Comparison of ENCODE assay signal across 8 mouse cellular contexts in genomic region chr17:66112166-66112565, GRCm38 (mm10). TPM values are rescaled to one million over a fixed set of nuclear protein-coding genes. Genes with fewer than 3 reads are reported as not detected.
A peak's percentile ranks its signal among the peaks of the same experiment; 100 is the strongest.
DNase-seq lines count a peak whose midpoint lies in the region; ATAC-seq and TF ChIP-seq lines count a peak whose summit lies in the region.

No protein-coding gene starts in this region.

- peak overlapping the region; percentile 86 for H3K9ac ChIP-seq in lung, embryonic 15.5 days
- peak overlapping the region; percentile 79 for H3K9ac ChIP-seq in embryonic facial prominence, embryonic 14.5 days (ENCODE audit: low read depth, low read length)

- no peak for TF ChIP-seq CTCF in olfactory bulb, adult 2 months (IDR thresholded peaks at IDR 0.05; ENCODE audit: insufficient read depth, low read depth, low read length)

- H3K4me1 ChIP-seq in lung, embryonic 15.5 days, result peaks cover 20% of the 10 kb centered on the region
- H3K4me1 ChIP-seq in embryonic facial prominence, embryonic 14.5 days (ENCODE audit: control insufficient read depth, insufficient read depth, low read length), result peaks cover 4% of the 10 kb centered on the region
- H3K4me1 ChIP-seq in limb, embryonic 10.5 days, result peaks cover 20% of the 10 kb centered on the region
- H3K4me1 ChIP-seq in olfactory bulb, adult 2 months (ENCODE audit: control insufficient read depth, insufficient read depth, low read length), result peaks cover 11% of the 10 kb centered on the region

- H3K36me3 ChIP-seq in lung, embryonic 15.5 days, result peaks cover 35% of the 10 kb centered on the region
- H3K36me3 ChIP-seq in embryonic facial prominence, embryonic 14.5 days (ENCODE audit: control insufficient read depth, insufficient read depth, low read length), result peaks cover 35% of the 10 kb centered on the region
- H3K36me3 ChIP-seq in limb, embryonic 10.5 days, result peaks cover 36% of the 10 kb centered on the region

- peak overlapping the region; percentile 98 for H3K4me3 ChIP-seq in lung, embryonic 15.5 days
- peak overlapping the region; percentile 87 for H3K4me3 ChIP-seq in embryonic facial prominence, embryonic 14.5 days (ENCODE audit: low read depth, low read length)
- H3K4me3 ChIP-seq in limb, embryonic 10.5 days, result peak overlapping the region; percentile 88
- peak overlapping the region; percentile 8; the same call in 1 of the 2 replicates for H3K4me3 ChIP-seq in olfactory bulb, adult 2 months (ENCODE audit: insufficient read depth, low read depth, low read length)

- no peak for DNase-seq in lung, adult 18-20 months
- DNase-seq in embryonic facial prominence, embryonic 14.5 days (ENCODE audit: low spot score), result no peak
- DNase-seq in limb, embryonic 10.5 days (ENCODE audit: low spot score), result no peak
- no peak for DNase-seq in gastrocnemius, postnatal 4 days (ENCODE audit: low spot score in 2 of 2)
- no peak for DNase-seq in right cerebral cortex, postnatal 25 days

- no peak overlapping the region for H3K27ac ChIP-seq in lung, embryonic 15.5 days
- H3K27ac ChIP-seq in embryonic facial prominence, embryonic 14.5 days (replicated peaks; ENCODE audit: low read depth, low read length), result no peak overlapping the region
- peak overlapping the region; percentile 91; the same call in 1 of the 2 replicates for H3K27ac ChIP-seq in limb, embryonic 10.5 days
- H3K27ac ChIP-seq in olfactory bulb, adult 2 months (ENCODE audit: insufficient read depth, low read depth, low read length), result no peak overlapping the region

- 20% methylated on average over 4 of the region's 4 CpGs for WGBS in lung, embryonic 15.5 days
- 44% methylated on average over 4 of the region's 4 CpGs for WGBS in embryonic facial prominence, embryonic 14.5 days
- 51% methylated on average over 4 of the region's 4 CpGs for WGBS in limb, embryonic 10.5 days
- 16% methylated on average over 4 of the region's 4 CpGs for WGBS in olfactory bulb, adult 2 months

- no peaks in the 10 kb centered on the region for H3K27me3 ChIP-seq in lung, embryonic 15.5 days
- no peaks in the 10 kb centered on the region for H3K27me3 ChIP-seq in embryonic facial prominence, embryonic 14.5 days (replicated peaks; ENCODE audit: control insufficient read depth, insufficient read depth, low read length)
- no peaks in the 10 kb centered on the region for H3K27me3 ChIP-seq in limb, embryonic 10.5 days (ENCODE audit: low read depth, poor library complexity, severe bottlenecking)

- H3K9me3 ChIP-seq in lung, embryonic 15.5 days, result no peaks in the 10 kb centered on the region
- no peaks in the 10 kb centered on the region for H3K9me3 ChIP-seq in embryonic facial prominence, embryonic 14.5 days (ENCODE audit: control insufficient read depth, low read length)
- H3K9me3 ChIP-seq in limb, embryonic 10.5 days (replicated peaks), result no peaks in the 10 kb centered on the region

- ATAC-seq in lung, embryonic 15.5 days (ENCODE audit: borderline replicate concordance, extremely low read depth, low FRiP score, low TSS enrichment), result no peak
- no peak for ATAC-seq in embryonic facial prominence, embryonic 14.5 days (ENCODE audit: low read depth)
- no peak for ATAC-seq in cerebellum, adult (ENCODE audit: insufficient number of reproducible peaks, low FRiP score, low TSS enrichment)

- no peak for TF ChIP-seq POLR2A in olfactory bulb, adult 2 months (IDR thresholded peaks at IDR 0.05; ENCODE audit: insufficient read depth, low read depth, low read length)

- peak overlapping the region; percentile 68 for H3K4me2 ChIP-seq in lung, embryonic 15.5 days
- H3K4me2 ChIP-seq in embryonic facial prominence, embryonic 14.5 days (ENCODE audit: low read depth, low read length), result peak overlapping the region; percentile 54

RNA-seq across cellular contexts. Expression of gene Washc1, which starts 0.8 kb away (rescaled TPM):
- polyA plus RNA-seq in lung, embryonic 15.5 days (2015; fragmentation: Nextera tagmentation; extraction: Ambion mirVana), result 36.8 and 37.4 TPM in 2 replicates
- 35.1 and 37.6 TPM in 2 replicates for polyA plus RNA-seq in embryonic facial prominence, embryonic 14.5 days (2014; fragmentation: Nextera tagmentation; extraction: Ambion mirVana)
- polyA plus RNA-seq in limb, embryonic 10.5 days (2016; fragmentation: Nextera tagmentation; extraction: Ambion mirVana), result 34.8 and 40.4 TPM in 2 replicates
- polyA plus RNA-seq in olfactory bulb, adult 2 months (2012; ENCODE audit: insufficient read depth, insufficient read length, low replicate concordance, missing spikeins), result not detected in 2 replicates
- total RNA-seq in gastrocnemius, postnatal 4 days (2021), result 10 to 100 TPM; 26.3 to 28.7 TPM

RNA-seq across cellular contexts. Expression of gene Ndufv2, which starts 10.8 kb away (rescaled TPM):
- polyA plus RNA-seq in lung, embryonic 15.5 days (2015; fragmentation: Nextera tagmentation; extraction: Ambion mirVana), result 306 and 313 TPM in 2 replicates
- 338 and 361 TPM in 2 replicates for polyA plus RNA-seq in embryonic facial prominence, embryonic 14.5 days (2014; fragmentation: Nextera tagmentation; extraction: Ambion mirVana)
- 327 and 329 TPM in 2 replicates for polyA plus RNA-seq in limb, embryonic 10.5 days (2016; fragmentation: Nextera tagmentation; extraction: Ambion mirVana)
- polyA plus RNA-seq in olfactory bulb, adult 2 months (2012; ENCODE audit: insufficient read depth, insufficient read length, low replicate concordance, missing spikeins), result not detected in 2 replicates
- total RNA-seq in gastrocnemius, postnatal 4 days (2021), result 100 to 1,000 TPM; 447 to 482 TPM

RNA-seq across cellular contexts. Expression of gene Ddx11, which starts 11.2 kb away (rescaled TPM):
- 22.6 and 28.7 TPM in 2 replicates for polyA plus RNA-seq in lung, embryonic 15.5 days (2015; fragmentation: Nextera tagmentation; extraction: Ambion mirVana)
- polyA plus RNA-seq in embryonic facial prominence, embryonic 14.5 days (2014; fragmentation: Nextera tagmentation; extraction: Ambion mirVana), result 11.1 and 12.0 TPM in 2 replicates
- polyA plus RNA-seq in limb, embryonic 10.5 days (2016; fragmentation: Nextera tagmentation; extraction: Ambion mirVana), result 38.6 and 41.6 TPM in 2 replicates
- not detected in 2 replicates for polyA plus RNA-seq in olfactory bulb, adult 2 months (2012; ENCODE audit: insufficient read depth, insufficient read length, low replicate concordance, missing spikeins)
- total RNA-seq in gastrocnemius, postnatal 4 days (2021), result 1 to 10 TPM; 6.6 to 7.5 TPM

RNA-seq across cellular contexts. Expression of gene Ankrd12, which starts 35.3 kb away (rescaled TPM):
- polyA plus RNA-seq in lung, embryonic 15.5 days (2015; fragmentation: Nextera tagmentation; extraction: Ambion mirVana), result 15.5 and 18.5 TPM in 2 replicates
- polyA plus RNA-seq in embryonic facial prominence, embryonic 14.5 days (2014; fragmentation: Nextera tagmentation; extraction: Ambion mirVana), result 24.9 and 25.2 TPM in 2 replicates
- 13.8 and 18.8 TPM in 2 replicates for polyA plus RNA-seq in limb, embryonic 10.5 days (2016; fragmentation: Nextera tagmentation; extraction: Ambion mirVana)
- 70.3 TPM in 1 of 2 replicates, not detected in the other for polyA plus RNA-seq in olfactory bulb, adult 2 months (2012; ENCODE audit: insufficient read depth, insufficient read length, low replicate concordance, missing spikeins)
- 10 to 100 TPM; 17.8 to 24.7 TPM for total RNA-seq in gastrocnemius, postnatal 4 days (2021)

Comparison
In these comparisons a context has a peak if more than half of its experiments do, and no peak if none do; other contexts are left out.
1. H3K4me3 ChIP-seq: peak in every context shown above with its lines; median percentile 98 in lung, embryonic 15.5 days; 88 in limb, embryonic 10.5 days; 87 in embryonic facial prominence, embryonic 14.5 days; 8 in olfactory bulb, adult 2 months.
2. RNA of gene Ndufv2, which starts 10.8 kb away (polyA plus RNA-seq): 338 to 361 TPM in embryonic facial prominence, embryonic 14.5 days, 327 to 329 TPM in limb, embryonic 10.5 days and 306 to 313 TPM in lung, embryonic 15.5 days; not detected in olfactory bulb, adult 2 months; every median in the first group is over 100 times any median in the second.
3. RNA of gene Ddx11, which starts 11.2 kb away (polyA plus RNA-seq): 38.6 to 41.6 TPM in limb, embryonic 10.5 days, 22.6 to 28.7 TPM in lung, embryonic 15.5 days and 11.1 to 12.0 TPM in embryonic facial prominence, embryonic 14.5 days; not detected in olfactory bulb, adult 2 months; every median in the first group is over 10 times any median in the second.